Mouse (Mus musculus): ENCODE measurements around the gene Cx3cr1.

DNA sequence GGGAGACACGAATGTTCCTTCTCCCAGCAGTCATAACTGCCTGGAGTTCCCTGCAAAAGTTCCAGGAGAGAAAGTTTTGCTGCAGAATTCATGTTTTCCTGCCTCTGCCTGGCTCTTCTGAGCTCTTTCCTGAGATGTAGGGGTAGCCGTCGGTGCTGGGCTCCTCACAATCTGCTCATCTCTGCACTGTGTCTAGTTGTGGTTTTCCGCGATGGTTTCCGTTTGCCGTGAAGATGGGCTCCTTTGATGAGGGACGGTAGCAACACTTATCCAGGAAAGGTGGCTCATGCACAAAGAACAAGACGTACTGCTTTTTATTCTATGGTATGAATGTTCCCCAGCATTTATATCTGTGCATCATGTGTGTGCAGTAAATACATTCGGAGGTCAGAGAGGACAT lies 39.3 kb downstream of the Cx3cr1 start:
- TF ChIP-seq CTCF (IDR thresholded peaks at IDR 0.05; ENCODE audit: control insufficient read depth, insufficient read depth, insufficient read length) (no peak), MAX (IDR thresholded peaks at IDR 0.05) (no peak), MYOG (IDR thresholded peaks at IDR 0.05; ENCODE audit: control insufficient read depth, extremely low read depth, insufficient read length) (no peak), USF1 (IDR thresholded peaks at IDR 0.05; ENCODE audit: low read depth) (no peak), FOSL1 (IDR thresholded peaks at IDR 0.05; ENCODE audit: insufficient read depth, low read length, poor library complexity, severe bottlenecking) (no peak)
